Mouse (Mus musculus) right cerebral cortex, postnatal 14 days (tissue): ENCODE data around the gene Emc10.

ENCODE experiments used
- DNase-seq: peaks from one replicate; pipeline ENCODE4 v3.0.0; 2022

Gene Emc10

GRCm38 (mm10) chr7:44484841-44485571, 11.3 kb downstream of the Emc10 start:
- peak; percentile 77 for DNase-seq

DNA sequence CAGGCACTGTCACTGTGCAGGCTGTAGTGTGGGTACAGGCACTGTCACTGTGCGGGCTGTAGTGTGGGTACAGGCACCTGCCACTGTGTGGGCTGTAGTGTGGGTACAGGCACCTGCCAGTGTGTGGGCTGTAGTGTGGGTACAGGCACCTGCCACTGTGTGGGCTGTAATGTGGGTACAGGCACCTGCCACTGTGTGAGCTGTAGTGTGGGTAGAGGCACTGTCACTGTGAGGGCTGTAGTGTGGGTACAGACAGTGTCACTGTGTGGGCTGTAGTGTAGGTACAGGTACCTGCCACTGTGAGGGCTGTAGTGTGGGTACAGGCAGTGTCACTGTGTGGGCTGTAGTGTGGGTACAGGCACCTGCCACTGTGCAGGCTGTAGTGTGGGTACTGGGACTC, 12.2 kb downstream of the Emc10 start:
- DNase-seq: no peak

DNA sequence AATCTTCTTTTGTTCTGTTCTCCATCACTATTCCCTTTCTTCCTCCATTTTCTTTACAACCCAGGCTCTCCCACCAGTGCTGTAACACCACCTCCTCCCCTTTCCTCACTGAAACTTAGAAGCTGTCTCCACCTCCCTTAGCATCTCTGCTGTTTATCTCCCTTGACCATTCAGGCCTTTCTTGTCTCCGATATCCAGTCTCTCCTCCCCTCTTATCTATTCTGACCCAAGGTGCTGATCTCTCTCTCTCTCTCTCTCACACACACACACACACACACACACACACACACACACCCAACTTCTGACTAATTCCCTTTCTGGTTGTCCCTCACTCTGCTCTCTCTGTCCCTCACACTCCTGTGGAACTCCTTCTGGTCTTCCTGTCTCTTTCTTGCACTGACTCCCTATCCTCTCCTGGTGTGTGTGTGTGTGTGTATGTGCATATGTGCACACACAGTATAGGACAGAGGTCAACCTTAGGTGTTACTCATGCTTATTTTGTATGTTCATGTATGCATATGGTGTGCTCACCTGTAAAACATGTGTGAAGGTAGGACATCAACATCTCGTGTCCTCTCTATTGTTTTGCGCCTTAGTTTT, 13.4 kb downstream of the Emc10 start:
- DNase-seq: no peak

DNA sequence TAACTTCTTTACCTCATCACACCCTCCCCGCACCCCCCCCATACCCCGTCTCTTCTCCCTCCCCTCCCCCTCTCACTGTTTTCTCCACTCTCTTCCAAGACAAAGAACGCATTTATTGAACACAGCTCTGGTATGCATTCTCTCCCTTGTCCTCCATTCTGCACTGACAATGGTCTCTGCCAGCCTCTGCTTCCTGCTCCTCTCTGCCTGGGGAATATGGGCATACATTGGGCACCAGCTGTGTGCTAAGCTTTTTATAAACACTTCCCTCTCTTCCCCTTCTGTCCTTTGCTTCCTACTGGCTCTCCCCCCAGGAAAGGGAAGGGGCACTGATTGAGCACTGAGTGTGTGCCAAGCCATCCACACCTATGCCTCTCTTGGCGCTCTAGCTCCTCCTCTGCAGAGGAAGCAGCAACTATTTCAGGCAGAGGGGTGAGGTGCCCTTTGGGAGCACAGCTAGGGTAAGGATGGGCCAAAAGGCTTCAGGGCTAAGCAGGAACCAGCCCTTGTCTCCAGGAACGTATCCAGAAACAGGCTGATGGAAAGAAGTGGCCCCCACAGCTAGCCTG, 21.2 kb downstream of the Emc10 start:
- DNase-seq: no peak

- peak; percentile 66 for DNase-seq
Measured at GRCm38 (mm10) chr7:44474419-44474818, 21.9 kb downstream of the Emc10 start.

- DNase-seq: peak; percentile 14
Measured at GRCm38 (mm10) chr7:44472961-44473646, 23.2 kb downstream of the Emc10 start.

GRCm38 (mm10) chr7:44472558-44472885, 23.8 kb downstream of the Emc10 start:
- no peak for DNase-seq

GRCm38 (mm10) chr7:44471880-44472557, 24.3 kb downstream of the Emc10 start:
- no peak for DNase-seq

GRCm38 (mm10) chr7:44470696-44471612, 25.4 kb downstream of the Emc10 start:
- peak; percentile 10 for DNase-seq

DNA sequence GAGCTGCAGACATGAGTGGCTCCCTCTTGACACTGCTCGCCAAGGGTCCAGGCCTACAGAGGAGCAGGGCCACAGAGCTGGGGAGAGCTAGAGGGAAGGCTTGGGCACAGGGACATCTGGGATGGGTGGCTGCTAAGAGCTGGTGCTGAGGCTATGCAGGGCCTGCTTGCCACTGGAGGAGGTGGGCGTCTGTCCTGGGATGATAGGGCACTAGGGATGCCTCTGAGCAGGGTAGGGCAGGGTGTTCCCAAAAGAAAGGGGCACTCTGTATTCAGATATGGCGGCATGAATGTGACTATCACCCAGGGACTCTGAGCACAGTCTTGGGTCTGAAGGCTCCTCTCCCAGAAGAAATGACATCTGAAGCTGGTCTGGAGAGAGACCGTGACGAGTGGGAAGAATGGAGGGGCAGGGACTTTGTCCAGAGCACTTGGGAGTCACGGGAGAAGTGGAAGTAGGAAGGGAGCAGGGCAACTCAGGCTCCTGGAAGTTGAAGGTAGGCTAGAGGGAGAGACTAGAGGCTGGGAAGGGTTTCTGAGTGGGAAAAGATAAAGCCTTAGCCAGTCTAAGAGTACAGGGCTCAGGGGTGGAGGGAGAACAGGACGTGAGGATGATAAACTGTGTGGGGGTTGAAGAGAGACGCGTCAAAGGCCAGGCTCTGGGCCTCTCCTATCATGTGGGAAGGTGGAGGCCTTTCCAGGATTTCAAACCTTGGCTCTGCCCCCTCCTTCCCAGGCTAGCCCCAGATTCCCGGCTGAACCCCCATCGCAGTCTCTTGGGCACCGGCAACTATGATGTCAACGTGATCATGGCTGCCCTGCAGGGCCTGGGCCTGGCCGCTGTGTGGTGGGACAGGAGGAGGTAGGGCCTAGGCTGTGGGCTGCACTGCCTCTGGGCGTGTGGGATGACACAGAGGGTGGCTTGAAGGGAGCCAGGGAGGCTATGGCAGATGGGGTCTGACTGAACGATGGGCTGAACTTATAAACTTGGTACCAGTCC, 26.4 kb downstream of the Emc10 start:
- DNase-seq: no peak

DNA sequence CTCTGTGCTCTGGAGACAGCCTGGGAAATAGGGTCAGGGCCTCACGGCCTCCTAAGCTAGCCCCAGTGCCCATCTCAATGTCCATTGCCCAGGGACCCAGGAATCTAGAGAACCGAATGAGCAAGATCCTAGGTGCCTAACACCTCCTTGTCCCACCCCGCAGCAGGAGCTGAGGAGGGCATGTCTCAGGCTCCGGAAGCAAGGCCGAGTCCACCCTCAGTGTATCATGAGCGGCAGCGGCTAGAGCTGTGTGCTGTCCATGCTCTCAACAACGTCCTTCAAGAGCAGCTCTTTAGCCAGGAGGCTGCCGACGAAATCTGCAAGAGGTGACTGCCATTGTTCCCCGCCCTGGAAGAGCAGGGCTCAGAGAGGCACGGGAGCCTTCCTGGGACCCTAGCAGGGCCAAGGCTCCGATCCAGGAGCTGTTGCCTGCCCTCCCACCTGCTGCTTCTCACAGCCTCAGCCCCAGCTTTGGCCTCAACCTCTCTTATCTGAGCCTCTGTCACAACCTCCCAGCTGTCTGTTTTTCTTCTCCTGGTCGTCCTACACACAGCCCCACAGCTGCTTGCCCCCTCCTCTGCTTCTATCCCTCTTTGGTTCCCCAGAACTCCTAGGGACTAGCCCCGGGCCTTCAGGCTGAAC, 27.6 kb downstream of the Emc10 start:
- DNase-seq: no peak

DNA sequence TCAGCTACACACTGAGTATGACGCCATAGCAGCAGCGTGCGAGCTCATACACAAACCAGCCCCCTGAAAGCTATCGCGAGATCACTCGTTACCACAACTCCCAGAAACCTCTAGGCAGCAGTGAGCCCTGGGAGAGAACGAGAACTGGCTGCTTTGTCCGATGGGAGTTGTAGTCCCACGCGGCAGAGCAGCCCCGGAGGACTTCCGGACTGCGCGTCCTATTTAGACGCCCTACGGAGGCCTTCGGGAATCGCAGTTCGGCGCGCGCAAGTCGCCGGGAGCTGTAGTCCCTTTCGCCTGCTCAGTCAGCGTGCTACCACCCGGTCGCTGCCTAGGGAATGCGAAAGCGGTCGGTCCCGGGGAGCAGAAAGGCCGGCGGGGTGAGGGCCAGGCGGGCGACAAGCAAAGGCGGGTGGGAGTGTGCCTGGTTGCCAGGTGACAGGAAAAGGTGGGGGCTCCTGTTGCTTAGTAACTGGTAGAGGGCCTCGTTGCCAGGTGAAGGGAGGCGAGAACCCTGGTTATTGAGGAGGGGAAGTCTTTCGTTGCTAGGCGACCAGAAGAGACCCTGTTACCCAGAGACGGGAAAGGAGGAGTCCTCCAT, 28.4 kb downstream of the Emc10 start, which contains the start of gene Josd2:
Gene Josd2 (plus strand): TSS at position 170 of the 601 bp plus-strand sequence.
- peak; percentile 91 for DNase-seq

- DNase-seq: peak; percentile 28
Measured at GRCm38 (mm10) chr7:44466888-44467311, 29.4 kb downstream of the Emc10 start.

DNA sequence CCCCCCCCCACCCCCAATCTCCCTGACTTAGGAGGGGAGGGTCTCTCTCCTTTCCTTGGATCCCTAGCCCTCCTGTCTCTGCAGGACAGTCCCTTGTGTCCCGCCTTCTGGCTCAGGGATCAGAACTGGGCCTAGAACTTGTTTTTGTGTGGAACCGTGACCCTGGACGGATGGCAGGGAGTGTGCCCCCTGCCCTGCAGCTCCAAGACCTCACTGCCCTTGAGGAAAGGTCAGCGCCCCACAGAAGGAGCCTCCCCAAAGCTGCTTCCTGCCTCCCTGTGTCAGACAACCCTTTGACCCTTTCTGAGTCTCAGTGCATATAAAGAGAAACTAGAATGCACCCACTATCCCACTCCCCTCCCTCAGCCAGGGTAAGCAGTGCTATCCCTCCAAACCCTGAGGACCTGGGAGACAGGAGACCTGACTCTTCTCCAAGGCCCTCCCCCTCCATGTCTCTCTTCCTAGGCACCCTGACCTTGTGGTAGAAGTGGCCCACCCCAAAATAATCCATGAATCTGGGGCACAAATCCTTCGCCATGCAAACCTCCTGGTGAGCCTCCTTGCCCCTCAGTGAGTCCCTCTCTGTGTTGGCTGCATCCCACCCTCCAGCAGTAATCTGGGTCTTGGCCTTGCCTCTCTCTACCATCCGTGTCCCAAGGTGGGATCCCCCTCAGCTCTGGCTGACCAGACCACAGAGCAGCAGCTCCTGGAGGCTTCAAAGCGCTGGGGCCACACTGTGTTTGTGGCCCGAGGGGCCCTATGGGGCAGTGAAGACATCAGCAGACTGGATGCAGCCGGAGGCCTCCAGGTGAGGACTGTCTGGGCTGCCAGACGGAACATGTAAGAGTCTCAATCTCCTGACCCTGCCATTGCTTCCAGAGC, 30.1 kb downstream of the Emc10 start:
- no peak for DNase-seq

GRCm38 (mm10) chr7:44465111-44465510, 31.2 kb downstream of the Emc10 start, which contains the start of gene Aspdh:
Aspdh (plus strand) TSS chr7:44465391.
- no peak for DNase-seq

- peak; percentile 81 for DNase-seq
Measured at GRCm38 (mm10) chr7:44464511-44464910, 31.8 kb downstream of the Emc10 start.

- DNase-seq: no peak
Measured at GRCm38 (mm10) chr7:44463556-44464225, 32.6 kb downstream of the Emc10 start.

GRCm38 (mm10) chr7:44463056-44463425, 33.3 kb downstream of the Emc10 start:
- DNase-seq: no peak
